ENCODE assay signal across 8 mouse cellular contexts in genomic region chr10:126928819-126929206, GRCm38 (mm10). TPM values are rescaled to one million over a fixed set of nuclear protein-coding genes. Genes with fewer than 3 reads are reported as not detected.
DNase-seq lines count a peak whose midpoint lies in the region; ATAC-seq and TF ChIP-seq lines count a peak whose summit lies in the region.

No protein-coding gene starts in this region.

- no peaks in the 10 kb centered on the region for H3K9me3 ChIP-seq in embryonic facial prominence, embryonic 10.5 days
- no peaks in the 10 kb centered on the region for H3K9me3 ChIP-seq in heart, embryonic 15.5 days (replicated peaks)
- no peaks in the 10 kb centered on the region for H3K9me3 ChIP-seq in liver, embryonic 16.5 days (replicated peaks; ENCODE audit: control insufficient read depth, low read length)

- no peaks in the 10 kb centered on the region for H3K36me3 ChIP-seq in embryonic facial prominence, embryonic 10.5 days (replicated peaks)
- H3K36me3 ChIP-seq in heart, embryonic 15.5 days = no peaks in the 10 kb centered on the region
- no peaks in the 10 kb centered on the region for H3K36me3 ChIP-seq in liver, embryonic 16.5 days (ENCODE audit: control insufficient read depth, insufficient read depth)
- no peaks in the 10 kb centered on the region for H3K36me3 ChIP-seq in small intestine, adult 2 months (ENCODE audit: control insufficient read depth, insufficient read depth, low read length)

- H3K27me3 ChIP-seq in embryonic facial prominence, embryonic 10.5 days (replicated peaks; ENCODE audit: low read depth, poor library complexity, severe bottlenecking) = peaks cover 47% of the 10 kb centered on the region
- no peaks in the 10 kb centered on the region for H3K27me3 ChIP-seq in heart, embryonic 15.5 days
- H3K27me3 ChIP-seq in liver, embryonic 16.5 days (ENCODE audit: control insufficient read depth, insufficient read depth, low read depth, low read length) = peaks cover 34% of the 10 kb centered on the region
- no peaks in the 10 kb centered on the region for H3K27me3 ChIP-seq in small intestine, adult 2 months (ENCODE audit: control insufficient read depth, insufficient read depth, low read length)

- peak overlapping the region; percentile 71 for H3K4me3 ChIP-seq in embryonic facial prominence, embryonic 10.5 days
- peak overlapping the region; percentile 57 for H3K4me3 ChIP-seq in heart, embryonic 15.5 days
- H3K4me3 ChIP-seq in liver, embryonic 16.5 days (ENCODE audit: low read depth, low read length) = peak overlapping the region; percentile 55
- H3K4me3 ChIP-seq in small intestine, adult 2 months (ENCODE audit: low read depth, low read length) = peak overlapping the region; percentile 70

- ATAC-seq in heart, embryonic 15.5 days (replicated peaks; ENCODE audit: insufficient number of reproducible peaks, insufficient read depth, low FRiP score, low read depth) = no peak
- no peak for ATAC-seq in liver, embryonic 16.5 days (ENCODE audit: low read depth)

- H3K27ac ChIP-seq in embryonic facial prominence, embryonic 10.5 days (replicated peaks) = no peak overlapping the region
- H3K27ac ChIP-seq in heart, embryonic 15.5 days = peak overlapping the region; percentile 96
- peak overlapping the region; percentile 21; the same call in 1 of the 2 replicates for H3K27ac ChIP-seq in liver, embryonic 16.5 days (ENCODE audit: low read length)
- peak overlapping the region; percentile 98 for H3K27ac ChIP-seq in small intestine, adult 2 months (ENCODE audit: insufficient read depth, low read depth, low read length)

- WGBS in embryonic facial prominence, embryonic 10.5 days = 23% methylated on average over 12 of the region's 12 CpGs
- 26% methylated on average over 12 of the region's 12 CpGs for WGBS in heart, embryonic 15.5 days
- 24% methylated on average over 12 of the region's 12 CpGs for WGBS in liver, embryonic 16.5 days (ENCODE audit: insufficient replicate concordance)
- 16% methylated on average over 12 of the region's 12 CpGs for WGBS in small intestine, adult 2 months

- H3K9ac ChIP-seq in heart, embryonic 15.5 days = peak overlapping the region; percentile 76
- H3K9ac ChIP-seq in liver, embryonic 16.5 days (ENCODE audit: low read depth, low read length) = peak overlapping the region; percentile 7; the same call in 1 of the 2 replicates

- TF ChIP-seq POLR2A in small intestine, adult 2 months (IDR thresholded peaks at IDR 0.05; ENCODE audit: low read depth, low read length) = peak; percentile 34

- peaks cover 55% of the 10 kb centered on the region for H3K4me1 ChIP-seq in embryonic facial prominence, embryonic 10.5 days
- H3K4me1 ChIP-seq in heart, embryonic 15.5 days (replicated peaks) = peaks cover 65% of the 10 kb centered on the region
- no peaks in the 10 kb centered on the region; the same call in none of the 2 replicates for H3K4me1 ChIP-seq in liver, embryonic 16.5 days (ENCODE audit: control insufficient read depth, low read depth, low read length)
- peaks cover 15% of the 10 kb centered on the region for H3K4me1 ChIP-seq in small intestine, adult 2 months (ENCODE audit: control insufficient read depth, insufficient read depth, insufficient read length, low read length)

- DNase-seq in heart, adult 11 months = peak; percentile 99
- no peak for DNase-seq in heart, postnatal 4 days
- no peak for DNase-seq in embryonic facial prominence, embryonic 10.5 days (ENCODE audit: low spot score)
- no peak for DNase-seq in adipocyte (ENCODE audit: low spot score)
- DNase-seq in embryo, embryonic 11 days = no peak

- H3K4me2 ChIP-seq in heart, embryonic 15.5 days = peak overlapping the region; percentile 90
- H3K4me2 ChIP-seq in liver, embryonic 16.5 days (ENCODE audit: low read depth, low read length) = peak overlapping the region; percentile 60

- TF ChIP-seq CTCF in small intestine, adult 2 months (IDR thresholded peaks at IDR 0.05; ENCODE audit: extremely low read depth, insufficient read length, insufficient replicate concordance, low read depth, low read length) = no peak

RNA-seq across cellular contexts. Expression of gene Atp23, which starts 27.7 kb away (rescaled TPM):
- total RNA-seq in heart, postnatal 4 days (2021) = 1 to 10 TPM; 3.7 to 3.9 TPM
- polyA plus RNA-seq in embryonic facial prominence, embryonic 10.5 days (2016; fragmentation: Nextera tagmentation; extraction: Ambion mirVana) = 20.0 and 22.6 TPM in 2 replicates
- polyA plus RNA-seq in heart, embryonic 15.5 days (2015; fragmentation: Nextera tagmentation; extraction: Ambion mirVana) = 9.1 and 9.8 TPM in 2 replicates
- polyA plus RNA-seq in liver, embryonic 16.5 days (2015; fragmentation: Nextera tagmentation; extraction: Ambion mirVana) = 5.5 and 6.0 TPM in 2 replicates
- 3.6 and 6.3 TPM in 2 replicates for polyA plus RNA-seq in small intestine, adult 2 months (2012; rRNA removed)

RNA-seq across cellular contexts. Expression of gene Ctdsp2, which starts 49.7 kb away (rescaled TPM):
- 100 to 1,000 TPM; 132 to 136 TPM for total RNA-seq in heart, postnatal 4 days (2021)
- 46.2 and 49.3 TPM in 2 replicates for polyA plus RNA-seq in embryonic facial prominence, embryonic 10.5 days (2016; fragmentation: Nextera tagmentation; extraction: Ambion mirVana)
- polyA plus RNA-seq in heart, embryonic 15.5 days (2015; fragmentation: Nextera tagmentation; extraction: Ambion mirVana) = 35.0 and 47.8 TPM in 2 replicates
- polyA plus RNA-seq in liver, embryonic 16.5 days (2015; fragmentation: Nextera tagmentation; extraction: Ambion mirVana) = 11.1 and 12.2 TPM in 2 replicates
- 43.9 and 118 TPM in 2 replicates for polyA plus RNA-seq in small intestine, adult 2 months (2012; rRNA removed)
